Mouse (Mus musculus): ENCODE results near the gene C9.

DNA sequence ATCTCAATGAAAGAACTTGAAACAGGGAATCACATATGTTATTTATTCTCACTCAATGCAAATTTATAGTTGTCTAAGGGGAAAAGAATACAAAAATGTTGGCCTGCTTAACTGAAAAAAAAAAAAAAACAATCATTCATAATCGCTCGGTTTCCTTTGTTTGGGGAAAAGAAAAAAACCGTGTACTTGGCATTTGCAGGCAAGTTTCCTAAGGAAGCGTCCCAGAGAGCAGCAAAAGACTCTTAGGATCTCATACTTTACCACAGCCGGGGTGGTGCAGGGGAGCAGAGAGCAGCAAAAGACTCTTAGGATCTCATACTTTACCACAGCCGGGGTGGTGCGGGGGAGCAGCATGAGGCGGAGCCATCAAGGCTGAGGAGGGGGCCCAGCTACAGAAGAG lies 16.3 kb downstream of the C9 start:
- TF ChIP-seq CHD2 (IDR thresholded peaks at IDR 0.05; ENCODE audit: low read depth, low read length) (no peak), ZC3H11A (IDR thresholded peaks at IDR 0.05; ENCODE audit: borderline replicate concordance, low read depth, low read length) (no peak)
